Mouse (Mus musculus): Measurements from ENCODE around the gene Klk1b27.
"Not testable (repeated sequence)": the region's sequence is repeated elsewhere in the genome, so short reads cannot be mapped to it uniquely, and the experiment has no call there.

Klk1b27 gene

DNA sequence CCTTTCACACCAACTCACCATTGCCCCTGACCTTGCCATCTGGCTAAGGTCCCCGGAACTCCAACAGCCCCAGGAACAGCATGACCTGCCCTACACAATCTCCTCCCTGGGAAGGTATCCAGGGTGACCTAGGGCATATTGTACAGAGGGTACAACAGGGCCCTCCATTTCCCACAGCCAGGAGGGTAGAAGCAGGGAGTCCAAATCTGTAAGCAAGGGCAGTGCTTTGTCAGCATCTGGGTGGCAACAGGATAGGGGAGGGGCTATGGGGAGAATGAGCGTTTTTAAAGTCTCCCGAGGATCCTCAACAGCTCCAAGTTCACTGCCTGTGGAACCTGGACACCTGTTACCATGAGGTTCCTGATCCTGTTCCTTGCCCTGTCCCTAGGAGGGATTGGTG is at the start of gene Klk1b27:
TSS of gene Klk1b27 (plus strand) at position 301 of the 400 bp plus-strand sequence.
- not testable (repeated sequence) for DNase-seq

DNA sequence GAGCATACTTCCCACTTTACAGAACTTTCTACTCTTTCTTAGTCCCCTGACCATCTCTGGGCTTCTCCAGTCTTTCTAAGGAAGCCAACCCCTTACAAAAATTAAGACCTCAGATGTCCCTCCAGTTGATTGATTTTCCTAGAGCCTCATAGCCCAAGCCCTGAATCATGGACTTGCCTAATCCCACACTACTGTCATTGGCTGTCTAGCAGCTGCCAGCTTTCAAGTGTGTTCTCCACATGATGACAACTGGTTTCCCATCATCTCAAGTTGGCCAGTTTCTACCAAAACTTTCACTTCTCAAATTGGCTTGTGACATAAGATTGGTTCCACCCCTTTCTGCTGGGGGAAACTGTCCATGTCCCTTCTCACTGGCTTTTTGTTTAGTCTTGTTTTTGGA is 47.2 kb upstream of the Klk1b27 start:
- DNase-seq, result no peak

DNA sequence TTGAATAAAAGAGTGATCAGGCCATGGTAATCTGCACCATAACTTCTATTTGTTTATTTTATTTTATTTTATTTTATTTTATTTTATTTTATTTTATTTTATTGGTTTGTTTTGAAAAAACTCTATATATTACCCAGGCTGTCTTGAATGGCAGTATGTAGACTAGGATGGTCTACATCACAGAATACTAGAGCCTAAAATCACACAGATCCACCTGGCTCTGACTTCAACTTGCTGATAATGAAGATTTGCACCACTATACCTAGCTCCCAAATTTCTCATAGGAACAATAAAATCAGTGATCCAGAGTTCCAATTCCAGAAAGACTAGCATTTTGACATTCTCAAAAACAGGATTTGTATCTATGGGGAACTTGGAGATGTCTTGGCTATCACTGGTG is 40.2 kb upstream of the Klk1b27 start, which contains the start of gene Klk1b26:
TSS of gene Klk1b26 (plus strand) at position 301 of the 400 bp plus-strand sequence.
- DNase-seq, result not testable (repeated sequence)

DNA sequence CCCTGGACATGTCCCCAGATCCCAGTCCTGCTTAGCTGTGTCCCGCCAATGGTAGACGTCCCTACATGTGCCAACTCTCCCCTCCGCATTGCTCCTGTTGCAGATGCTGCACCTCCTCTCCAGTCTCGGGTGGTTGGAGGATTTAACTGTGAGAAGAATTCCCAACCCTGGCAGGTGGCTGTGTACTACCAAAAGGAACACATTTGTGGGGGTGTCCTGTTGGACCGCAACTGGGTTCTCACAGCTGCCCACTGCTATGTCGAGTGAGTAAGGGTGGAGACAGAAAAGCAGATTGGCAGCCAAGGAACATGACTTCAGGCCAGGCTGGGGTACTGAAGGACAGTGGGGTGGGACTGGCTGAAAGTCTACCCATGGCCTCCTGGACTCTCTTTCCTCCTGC is 37.4 kb upstream of the Klk1b27 start:
- DNase-seq, result not testable (repeated sequence)

DNA sequence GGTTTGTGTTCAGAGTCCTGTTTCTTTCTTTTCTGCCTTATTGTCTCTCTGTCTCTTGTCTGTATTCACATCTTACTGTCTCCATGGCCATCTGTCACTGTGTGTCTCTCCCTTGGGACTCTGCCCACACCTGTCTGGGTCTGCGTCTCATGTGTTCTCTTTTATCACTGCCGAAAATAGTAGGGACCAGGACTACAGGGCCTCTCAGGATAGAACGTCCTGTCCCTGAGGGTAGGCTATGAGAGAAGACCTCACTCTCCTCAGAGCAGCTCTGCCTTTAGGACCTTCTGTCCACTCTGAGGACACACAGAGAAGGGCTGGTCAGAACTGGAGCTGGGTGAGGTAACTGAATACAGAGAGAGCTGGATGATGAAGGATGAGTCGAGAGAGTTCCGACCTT is 37.0 kb upstream of the Klk1b27 start:
- no peak for DNase-seq

DNA sequence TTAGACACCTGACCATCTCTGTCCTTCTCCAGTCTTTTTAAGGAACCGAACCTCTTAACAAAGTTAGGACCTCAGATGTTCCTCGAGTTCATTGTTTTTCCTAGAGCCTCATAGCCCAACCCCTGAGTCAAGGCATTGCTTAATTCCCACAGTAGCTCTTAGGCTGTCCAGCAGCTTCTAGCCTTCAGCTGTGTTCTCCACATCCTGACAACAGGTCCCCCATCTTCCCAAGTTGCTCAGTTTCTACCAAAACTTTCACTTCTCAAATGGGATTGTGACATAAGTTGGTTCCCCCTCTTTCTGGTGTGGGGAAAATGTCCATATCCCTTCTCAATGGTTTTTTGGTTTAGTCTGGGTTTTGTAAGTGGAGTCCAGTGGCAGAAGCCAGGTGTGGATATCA is 20.0 kb downstream of the Klk1b27 start:
- no peak for DNase-seq

DNA sequence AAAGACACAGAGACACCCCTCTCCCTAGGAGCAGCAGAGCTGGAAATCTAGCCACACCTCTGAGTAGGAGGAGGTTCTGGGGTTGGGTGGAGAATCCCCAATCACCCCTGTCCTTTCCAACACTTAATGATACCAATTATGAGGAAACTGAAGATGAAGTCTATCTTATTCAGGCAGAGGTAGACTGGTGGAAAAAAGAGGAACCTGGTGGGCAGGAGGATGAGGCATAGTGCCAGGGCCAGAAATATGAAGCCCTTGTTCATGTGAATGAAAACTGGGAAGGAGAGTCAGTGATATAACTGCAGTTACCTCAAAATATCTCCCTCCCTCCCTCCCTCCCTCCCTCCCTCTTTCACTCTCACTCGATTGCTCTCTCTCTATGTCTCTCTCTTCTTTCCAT is 25.6 kb downstream of the Klk1b27 start:
- DNase-seq, result no peak

DNA sequence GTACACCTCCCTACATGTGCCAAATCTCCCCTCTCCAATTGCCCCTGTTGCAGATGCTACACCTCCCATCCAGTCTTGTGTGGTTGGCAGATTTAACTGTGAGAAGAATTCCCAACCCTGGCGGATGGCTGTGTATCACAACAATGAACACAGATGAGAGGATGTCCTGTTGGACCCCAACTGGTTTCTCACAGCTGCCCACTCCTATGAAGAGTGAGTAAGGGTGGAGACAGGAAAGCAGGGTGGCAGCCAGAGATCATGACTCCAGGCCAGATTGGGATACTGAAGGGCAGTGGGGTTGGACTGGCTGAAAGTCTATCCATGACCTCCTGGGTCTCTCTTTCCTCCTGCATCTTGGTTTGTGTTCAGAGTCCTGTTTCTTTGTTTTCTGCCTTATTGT is 44.0 kb downstream of the Klk1b27 start:
- DNase-seq, result no peak

DNA sequence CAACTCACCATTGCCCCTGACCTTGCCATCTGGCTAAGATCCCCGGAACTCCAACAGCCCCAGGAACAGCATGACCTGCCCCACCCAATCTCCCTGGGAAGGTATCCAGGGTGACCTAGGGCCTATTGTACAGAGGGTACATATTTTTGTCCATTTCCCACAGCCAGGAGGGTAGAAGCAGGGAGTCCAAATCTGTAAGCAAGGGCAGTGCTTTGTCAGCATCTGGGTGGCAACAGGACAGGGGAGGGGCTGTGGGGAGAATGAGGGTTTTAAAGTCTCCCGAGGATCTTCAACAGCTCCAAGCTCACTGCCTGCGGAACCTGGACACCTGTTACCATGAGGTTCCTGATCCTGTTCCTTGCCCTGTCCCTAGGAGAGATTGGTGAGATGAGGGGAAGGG is 49.9 kb downstream of the Klk1b27 start, which contains the start of gene Klk1b21:
TSS of gene Klk1b21 (plus strand) at position 301 of the 400 bp plus-strand sequence.
- DNase-seq, result not testable (repeated sequence)

Measured in kidney, postnatal 4 days (tissue).